Mouse (Mus musculus): ENCODE results near the gene Klhl23. TPM values are rescaled to one million over a fixed set of nuclear protein-coding genes. Genes with fewer than 3 reads are reported as not detected.

The Klhl23 gene
- polyA plus RNA-seq, 1 experiment from 2014 or later: 40.3 TPM

DNA sequence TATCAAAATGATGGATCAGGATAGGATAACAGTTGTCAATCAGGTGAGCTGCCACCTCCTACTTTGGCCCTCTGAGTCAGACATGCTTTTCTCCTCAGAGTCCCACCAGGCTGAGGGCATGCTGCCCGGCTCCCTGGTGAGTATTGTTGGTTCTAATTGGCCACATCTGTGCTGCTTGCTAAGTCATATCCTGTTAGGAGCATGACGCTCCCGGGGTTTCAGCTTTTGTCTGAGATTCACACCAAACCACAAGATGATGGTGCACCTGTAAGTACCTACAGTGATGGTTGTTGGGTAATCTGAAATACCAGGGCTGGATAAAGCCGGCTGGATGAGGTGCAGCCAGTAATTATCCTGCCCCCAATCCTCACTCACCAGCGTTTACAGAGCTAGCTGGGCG lies 18.5 kb downstream of the Klhl23 start:
- H3K27me3 ChIP-seq (ENCODE audit: insufficient read depth, poor library complexity, severe bottlenecking): no peaks in the 10 kb centered on the region
- H3K9me3 ChIP-seq: no peaks in the 10 kb centered on the region
- 47% methylated on average over 6 of the region's 6 CpGs for WGBS
- peaks cover 21% of the 10 kb centered on the region for H3K36me3 ChIP-seq
- no peak overlapping the region for H3K27ac ChIP-seq
- H3K4me3 ChIP-seq: no peak overlapping the region
- no peaks in the 10 kb centered on the region for H3K4me1 ChIP-seq
- no peak for DNase-seq (ENCODE audit: low spot score)

DNA sequence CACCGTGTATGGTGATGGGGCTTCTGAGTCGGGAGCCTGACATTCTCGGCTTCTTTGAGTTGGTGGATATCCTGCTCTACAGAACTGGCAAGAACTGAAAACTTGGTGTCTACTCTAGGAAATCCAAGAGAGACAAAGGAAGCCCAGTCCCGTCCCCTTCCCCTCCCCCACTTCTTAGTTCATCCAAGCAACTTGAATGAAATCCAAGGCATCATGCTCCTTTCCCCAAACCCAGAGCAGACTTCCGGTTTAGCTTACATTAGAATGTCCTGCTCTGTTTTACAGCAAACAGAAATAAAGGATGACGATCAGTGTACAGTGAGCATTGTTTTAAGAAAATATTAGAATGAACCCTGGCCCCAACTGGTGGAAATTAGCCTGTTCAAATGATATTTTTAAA lies 27.5 kb downstream of the Klhl23 start:
- 0 out of 2 replicates have a peak, but pooled peaks cover 4% of the 10 kb centered on the region for H3K4me1 ChIP-seq
- 67% methylated on average over 6 of the region's 6 CpGs for WGBS
- H3K27ac ChIP-seq: no peak overlapping the region
- H3K36me3 ChIP-seq: no peaks in the 10 kb centered on the region; the same call in 1 of the 2 replicates
- no peak overlapping the region for H3K4me3 ChIP-seq
- no peak for DNase-seq (ENCODE audit: low spot score)
- no peaks in the 10 kb centered on the region for H3K27me3 ChIP-seq (ENCODE audit: insufficient read depth, poor library complexity, severe bottlenecking)
- H3K9me3 ChIP-seq: no peaks in the 10 kb centered on the region

DNA sequence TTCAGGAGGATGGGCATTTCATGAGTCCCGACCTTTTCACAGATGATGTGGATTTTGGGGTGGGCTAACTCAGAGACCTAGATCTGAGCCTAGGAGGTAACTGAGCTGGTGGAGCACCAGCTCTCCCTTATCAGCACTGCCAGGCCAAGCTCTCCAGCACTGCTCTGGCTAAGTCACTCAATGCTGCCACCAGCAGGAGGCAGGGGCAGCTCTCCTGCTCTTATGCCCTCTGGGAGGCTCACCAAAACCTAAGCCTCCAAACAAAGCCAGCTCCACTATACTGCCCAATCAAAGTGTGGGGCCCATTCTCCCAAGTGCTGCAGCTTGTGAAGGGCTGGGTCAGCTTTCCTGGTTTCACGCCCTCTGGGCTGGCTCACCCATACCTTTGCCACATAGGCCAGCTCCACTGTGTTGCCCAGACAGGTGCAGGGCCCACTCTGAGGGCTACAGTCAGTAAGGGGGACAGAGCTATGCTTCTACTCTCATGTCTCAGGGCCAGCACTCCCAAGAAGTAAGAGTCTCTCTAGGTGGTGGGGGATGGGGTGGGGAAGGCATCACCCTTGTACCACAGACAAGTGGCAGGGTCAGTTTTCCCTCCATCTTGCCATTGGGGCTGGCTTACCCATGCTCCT lies 29.8 kb downstream of the Klhl23 start:
- 63% methylated on average over 2 of the region's 2 CpGs for WGBS

DNA sequence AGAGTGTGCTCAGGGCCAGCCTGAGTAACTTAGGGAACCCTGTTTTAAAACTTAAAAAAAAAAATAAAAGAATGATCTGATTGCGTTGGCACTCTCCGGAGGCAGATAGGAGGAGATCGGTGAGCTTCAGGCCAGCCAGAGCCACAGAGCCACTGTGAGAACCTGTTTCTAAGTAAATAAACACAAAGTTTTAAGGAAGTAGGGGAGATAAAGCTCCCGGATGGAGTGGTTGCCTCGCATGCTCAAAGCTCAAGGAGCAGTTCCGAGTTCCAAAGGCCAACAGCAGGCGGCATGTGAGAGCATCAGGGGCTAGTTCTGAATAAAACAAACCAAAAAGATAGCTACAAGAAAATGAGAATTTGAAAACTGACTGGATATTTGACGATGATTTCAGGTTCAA lies 34.6 kb downstream of the Klhl23 start:
- no peak overlapping the region for H3K4me3 ChIP-seq
- 33% methylated on average over 8 of the region's 8 CpGs for WGBS
- H3K27me3 ChIP-seq (ENCODE audit: insufficient read depth, poor library complexity, severe bottlenecking): no peaks in the 10 kb centered on the region
- H3K4me1 ChIP-seq: 0 out of 2 replicates have a peak, but pooled peaks cover 2% of the 10 kb centered on the region
- no peak for DNase-seq (ENCODE audit: low spot score)
- no peaks in the 10 kb centered on the region for H3K9me3 ChIP-seq
- H3K36me3 ChIP-seq: no peaks in the 10 kb centered on the region
- H3K27ac ChIP-seq: no peak overlapping the region

More for the DNA sequence above, 29.8 kb downstream of the Klhl23 start:
- no peak overlapping the region for H3K27ac ChIP-seq
- H3K4me3 ChIP-seq: no peak overlapping the region
- no peaks in the 10 kb centered on the region for H3K9me3 ChIP-seq
- H3K27me3 ChIP-seq (ENCODE audit: insufficient read depth, poor library complexity, severe bottlenecking): no peaks in the 10 kb centered on the region
- DNase-seq (ENCODE audit: low spot score): no peak
- H3K36me3 ChIP-seq: no peaks in the 10 kb centered on the region
- H3K4me1 ChIP-seq: 0 out of 2 replicates have a peak, but pooled peaks cover 4% of the 10 kb centered on the region

DNA sequence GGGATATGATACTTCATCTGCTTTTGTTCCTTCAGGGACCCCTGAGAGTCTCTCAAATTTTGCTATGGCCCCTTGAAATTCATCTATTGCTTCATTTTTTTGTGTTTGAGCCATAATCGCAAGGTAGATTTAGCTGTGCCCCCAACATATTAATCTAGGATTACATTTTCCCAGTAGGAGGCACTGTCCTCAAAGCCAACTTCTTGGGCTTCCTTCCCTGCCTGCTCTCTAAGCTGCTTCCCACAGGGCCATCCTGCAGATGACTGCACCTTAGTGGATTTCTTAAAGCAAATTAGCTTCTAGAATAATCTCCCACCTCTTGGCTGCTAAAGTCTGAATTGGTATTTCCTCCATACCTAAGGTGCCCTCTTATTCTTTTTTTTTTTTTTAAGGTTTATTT lies 36.1 kb downstream of the Klhl23 start:
- no peaks in the 10 kb centered on the region for H3K9me3 ChIP-seq
- H3K27ac ChIP-seq: no peak overlapping the region
- no peak overlapping the region for H3K4me3 ChIP-seq
- H3K27me3 ChIP-seq (ENCODE audit: insufficient read depth, poor library complexity, severe bottlenecking): no peaks in the 10 kb centered on the region
- H3K4me1 ChIP-seq: 0 out of 2 replicates have a peak, but pooled peaks cover 4% of the 10 kb centered on the region
- DNase-seq (ENCODE audit: low spot score): no peak
- no peaks in the 10 kb centered on the region for H3K36me3 ChIP-seq
- 64% methylated on average over 1 of the region's 1 CpGs for WGBS

DNA sequence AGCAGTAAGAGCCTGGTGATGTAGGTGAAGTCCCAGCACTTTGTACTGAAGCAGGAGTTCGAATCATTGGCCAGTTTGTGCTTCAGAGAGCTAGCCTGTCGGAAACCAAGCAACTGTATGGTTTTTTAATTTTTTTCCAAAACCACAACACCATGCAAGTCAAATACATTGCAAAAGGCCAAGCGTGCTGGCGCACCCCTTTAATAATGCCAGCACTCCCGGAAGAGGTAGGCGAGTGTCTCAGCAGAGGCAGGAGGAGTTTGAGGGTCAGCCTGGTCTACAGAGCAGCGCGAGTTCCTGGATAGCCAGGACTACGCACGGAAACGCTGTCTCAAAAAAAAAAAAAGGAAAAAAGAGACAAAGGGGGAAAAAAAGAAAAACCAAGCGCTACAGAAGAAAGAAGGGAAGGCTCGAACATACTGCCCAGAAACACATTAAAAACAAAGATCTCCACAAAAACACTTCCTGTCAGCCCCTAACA lies 39.3 kb downstream of the Klhl23 start:
- 0 out of 2 replicates have a peak, but pooled peaks cover 4% of the 10 kb centered on the region for H3K4me1 ChIP-seq
- H3K4me3 ChIP-seq: peak overlapping the region; percentile 93
- H3K27me3 ChIP-seq (ENCODE audit: insufficient read depth, poor library complexity, severe bottlenecking): no peaks in the 10 kb centered on the region
- peak overlapping the region; percentile 98 for H3K27ac ChIP-seq
- whole genome bisulfite sequencing: 9% methylated on average over 13 of the region's 13 CpGs
- no peak for DNase-seq (ENCODE audit: low spot score)
- H3K9me3 ChIP-seq: no peaks in the 10 kb centered on the region
- H3K36me3 ChIP-seq: peaks cover 12% of the 10 kb centered on the region

DNA sequence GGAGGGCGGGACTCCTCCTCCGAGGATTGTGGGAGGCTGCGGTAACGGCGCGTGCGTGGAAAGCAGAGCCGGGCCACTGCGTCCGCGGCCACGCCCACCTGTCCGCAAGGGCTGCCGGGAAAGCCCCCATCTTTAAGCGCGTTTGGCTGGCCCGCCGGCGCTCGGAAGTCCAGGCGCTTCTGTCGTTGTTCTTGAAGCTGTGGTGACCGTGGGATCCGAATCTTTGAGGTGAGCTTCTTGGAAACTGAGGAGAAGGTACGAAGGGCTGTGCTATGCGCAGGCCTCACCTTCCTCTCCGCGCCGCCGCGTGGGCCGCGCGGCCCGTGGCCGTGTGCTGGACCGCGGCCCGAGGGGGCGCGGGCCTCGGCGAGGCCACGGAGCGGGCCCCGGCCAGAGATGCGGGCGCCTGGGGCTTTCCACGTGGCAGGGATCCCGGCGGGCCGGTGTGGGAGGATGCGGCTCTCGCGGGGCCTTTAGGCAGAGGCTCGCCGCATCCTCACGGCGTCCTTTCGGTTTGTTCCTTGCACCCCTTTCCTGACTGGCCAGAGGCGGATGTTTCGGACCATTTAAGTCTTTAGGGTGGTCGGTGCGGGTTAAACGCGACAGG lies 39.8 kb downstream of the Klhl23 start, which contains the start of gene Ssb:
Gene Ssb (plus strand): TSS at position 78 of the 607 bp plus-strand sequence.
- Histone ChIP-seq H3K9me3 (no peaks in the 10 kb centered on the region), H3K4me3 (peak within 1 kb of the TSS; percentile 93), H3K36me3 (peaks cover 18% of the 10 kb centered on the region), H3K4me1 (0 out of 2 replicates have a peak, but pooled peaks cover 4% of the 10 kb centered on the region), H3K27ac (peak within 1 kb of the TSS; percentile 98), H3K27me3 (ENCODE audit: insufficient read depth, poor library complexity, severe bottlenecking) (no peaks in the 10 kb centered on the region)
- under 1% methylated on average over 66 of the region's 66 CpGs for WGBS
- DNase-seq (ENCODE audit: low spot score): peak; percentile 96

DNA sequence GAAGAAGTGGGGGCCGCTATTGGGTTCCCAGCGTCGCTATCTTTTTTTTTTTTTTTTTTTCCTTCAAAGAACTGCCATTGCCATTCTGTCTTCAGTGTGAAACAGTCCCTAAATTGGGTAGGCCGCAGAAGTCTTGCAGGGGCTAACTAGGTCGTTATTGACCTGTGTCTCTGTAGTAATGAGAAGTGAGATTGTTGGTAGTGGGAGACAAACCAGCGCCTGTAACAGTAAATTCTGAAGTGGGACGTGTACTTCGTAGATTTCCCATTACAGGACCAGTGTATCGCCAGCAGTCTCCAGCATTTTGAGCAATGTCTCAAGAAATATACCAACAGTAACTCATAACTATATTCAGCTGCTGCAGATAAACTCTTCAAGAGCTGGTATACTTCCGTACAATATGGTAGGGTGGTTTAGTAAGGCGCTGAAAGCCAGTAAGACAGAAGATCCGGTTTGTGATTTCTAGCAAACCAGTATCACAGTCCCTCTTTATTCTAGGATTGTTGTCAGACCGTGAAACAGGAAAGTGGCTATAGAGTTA lies 40.4 kb downstream of the Klhl23 start:
- 4% methylated on average over 13 of the region's 13 CpGs for WGBS
- no peak for DNase-seq (ENCODE audit: low spot score)

DNA sequence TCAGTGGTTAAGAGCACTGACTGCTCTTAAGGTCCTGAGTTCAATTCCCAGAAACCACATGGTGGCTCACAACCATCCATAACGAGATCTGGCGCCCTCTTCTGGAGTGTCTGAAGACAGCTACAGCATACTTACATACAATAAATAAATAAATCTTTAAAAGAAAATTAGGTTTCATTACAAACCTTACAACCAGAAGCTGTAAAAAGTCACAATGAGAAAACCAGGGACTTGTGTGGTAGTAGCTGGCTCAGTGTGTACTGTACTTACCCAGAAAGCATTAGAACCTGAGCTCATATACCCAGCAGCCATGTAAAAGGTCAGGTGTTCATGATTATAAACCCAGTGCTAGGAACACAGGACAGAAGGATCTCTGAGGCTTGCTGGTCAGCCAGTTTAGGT lies 62.2 kb downstream of the Klhl23 start:
- Histone ChIP-seq H3K27ac (no peak overlapping the region), H3K27me3 (ENCODE audit: insufficient read depth, poor library complexity, severe bottlenecking) (no peaks in the 10 kb centered on the region), H3K4me1 (peaks cover 9% of the 10 kb centered on the region; the same call in 1 of the 2 replicates), H3K9me3 (no peaks in the 10 kb centered on the region), H3K4me3 (peak overlapping the region; percentile 85; the same call in 1 of the 2 replicates), H3K36me3 (peaks cover 13% of the 10 kb centered on the region; the same call in 1 of the 2 replicates)
- no peak for DNase-seq (ENCODE audit: low spot score)
- WGBS: 63% methylated on average over 2 of the region's 2 CpGs

More for the DNA sequence above, 40.4 kb downstream of the Klhl23 start:
- peak overlapping the region; percentile 93 for H3K4me3 ChIP-seq
- peak overlapping the region; percentile 98 for H3K27ac ChIP-seq
- H3K27me3 ChIP-seq (ENCODE audit: insufficient read depth, poor library complexity, severe bottlenecking): no peaks in the 10 kb centered on the region
- peaks cover 24% of the 10 kb centered on the region for H3K36me3 ChIP-seq
- H3K4me1 ChIP-seq: 0 out of 2 replicates have a peak, but pooled peaks cover 4% of the 10 kb centered on the region
- H3K9me3 ChIP-seq: no peaks in the 10 kb centered on the region

DNA sequence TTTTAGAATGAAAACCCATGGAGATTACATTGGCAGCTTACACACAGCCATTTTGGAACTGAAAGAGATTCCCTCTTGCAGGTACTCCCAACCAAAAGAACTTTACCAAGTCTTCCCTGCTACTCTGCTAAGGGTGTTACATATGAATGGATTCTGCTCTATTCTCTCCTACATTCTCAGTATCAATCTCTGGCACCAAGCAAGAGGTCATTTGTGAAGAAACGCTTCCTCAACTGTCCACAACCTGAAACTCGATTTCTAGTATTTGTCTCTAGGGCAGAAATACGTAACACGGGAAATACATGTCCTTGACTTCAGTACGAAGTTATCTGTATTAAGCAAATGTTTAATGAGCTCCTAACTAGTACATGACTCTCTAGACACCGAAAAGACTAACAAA lies 62.8 kb downstream of the Klhl23 start:
- H3K36me3 ChIP-seq: peaks cover 9% of the 10 kb centered on the region; the same call in 1 of the 2 replicates
- peak overlapping the region; percentile 85 for H3K4me3 ChIP-seq
- H3K9me3 ChIP-seq: no peaks in the 10 kb centered on the region
- 49% methylated on average over 6 of the region's 6 CpGs for WGBS
- H3K27me3 ChIP-seq (ENCODE audit: insufficient read depth, poor library complexity, severe bottlenecking): no peaks in the 10 kb centered on the region
- peaks cover 9% of the 10 kb centered on the region; the same call in 1 of the 2 replicates for H3K4me1 ChIP-seq
- DNase-seq (ENCODE audit: low spot score): no peak
- H3K27ac ChIP-seq: peak overlapping the region; percentile 94; the same call in 1 of the 2 replicates

DNA sequence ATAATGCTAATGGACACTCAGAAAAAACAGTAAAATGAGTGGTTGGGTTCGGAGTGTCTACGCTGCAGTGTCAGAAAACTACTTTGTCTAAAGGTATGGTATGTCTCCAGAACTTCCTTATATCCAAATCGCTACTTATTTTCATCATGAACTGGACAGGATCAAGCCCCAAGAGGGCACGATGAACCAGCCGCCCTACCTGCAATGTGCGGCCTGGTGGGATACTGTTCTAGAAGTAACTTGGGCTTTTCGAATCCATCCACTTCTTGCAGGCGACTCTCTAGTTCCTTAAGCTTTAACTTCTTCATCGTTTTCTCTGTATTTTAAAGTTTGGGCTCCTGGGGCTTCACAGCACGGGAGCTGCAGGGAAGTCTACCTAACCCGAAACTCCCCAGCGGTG lies 63.3 kb downstream of the Klhl23 start:
- no peak for DNase-seq (ENCODE audit: low spot score)
- H3K9me3 ChIP-seq: no peaks in the 10 kb centered on the region
- H3K27ac ChIP-seq: peak overlapping the region; percentile 94
- H3K4me3 ChIP-seq: peak overlapping the region; percentile 85
- no peaks in the 10 kb centered on the region for H3K27me3 ChIP-seq (ENCODE audit: insufficient read depth, poor library complexity, severe bottlenecking)
- peaks cover 4% of the 10 kb centered on the region; the same call in 1 of the 2 replicates for H3K36me3 ChIP-seq
- WGBS: 5% methylated on average over 12 of the region's 12 CpGs
- peaks cover 9% of the 10 kb centered on the region; the same call in 1 of the 2 replicates for H3K4me1 ChIP-seq

DNA sequence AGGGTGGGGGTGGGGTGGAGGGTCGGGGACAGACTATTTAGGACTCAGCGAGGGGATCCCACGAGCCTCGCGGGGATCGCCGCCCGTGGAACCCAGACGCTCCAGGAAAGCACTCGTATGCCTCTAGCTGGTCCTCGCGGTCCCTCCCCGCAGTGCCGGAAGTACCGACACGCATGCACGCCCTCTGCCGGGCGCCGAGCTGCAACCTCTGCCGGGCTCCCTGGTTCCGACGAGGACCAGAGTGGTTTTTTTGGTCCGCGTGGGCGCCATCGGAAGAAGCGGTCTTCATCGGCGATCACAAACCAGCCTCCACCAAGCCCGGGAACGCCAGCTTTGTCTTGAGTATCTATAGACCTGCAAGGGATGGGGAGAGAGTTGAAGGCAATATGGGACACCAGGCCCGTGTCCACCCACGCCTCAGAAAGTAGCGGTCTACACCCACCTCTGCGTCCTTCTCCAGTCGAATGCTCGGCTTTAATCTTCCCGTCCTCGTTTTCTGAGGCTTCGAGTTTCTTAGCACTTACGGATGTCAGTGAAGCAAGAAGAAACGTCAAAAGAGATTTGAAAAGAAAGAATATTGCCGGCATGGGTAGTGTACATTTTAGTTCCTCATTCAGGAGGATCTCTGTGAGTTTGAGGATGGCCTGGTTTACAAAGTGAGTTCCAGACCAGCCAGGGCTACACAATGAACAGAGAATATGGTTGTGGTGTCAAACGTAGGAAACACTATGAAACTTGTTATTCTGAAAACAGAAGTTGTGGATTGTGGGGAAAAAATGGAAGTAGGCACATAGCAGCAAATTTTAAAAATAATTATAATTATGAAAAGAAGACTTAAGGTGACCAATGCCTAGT lies 63.9 kb downstream of the Klhl23 start, which contains the start of gene Mettl5:
Gene Mettl5 (minus strand): TSS at position 165 of the 855 bp plus-strand sequence.
- Histone ChIP-seq H3K27me3 (ENCODE audit: insufficient read depth, poor library complexity, severe bottlenecking) (no peaks in the 10 kb centered on the region), H3K36me3 (peaks cover 4% of the 10 kb centered on the region; the same call in 1 of the 2 replicates), H3K4me1 (peaks cover 9% of the 10 kb centered on the region; the same call in 1 of the 2 replicates), H3K9me3 (no peaks in the 10 kb centered on the region), H3K27ac (peak within 1 kb of the TSS; percentile 94), H3K4me3 (peak within 1 kb of the TSS; percentile 85)
- WGBS: 2% methylated on average over 45 of the region's 45 CpGs
- DNase-seq (ENCODE audit: low spot score): peak; percentile 94

Measured in heart, embryonic 10.5 days (tissue).